Mouse (Mus musculus): ENCODE measurements at regions not wholly inside any gene's neighbourhood (a gene's known extent, or its start where the extent isn't known, plus 50 kb on each side); places are given as distances from the start of the nearest gene placed in this dataset.

DNA sequence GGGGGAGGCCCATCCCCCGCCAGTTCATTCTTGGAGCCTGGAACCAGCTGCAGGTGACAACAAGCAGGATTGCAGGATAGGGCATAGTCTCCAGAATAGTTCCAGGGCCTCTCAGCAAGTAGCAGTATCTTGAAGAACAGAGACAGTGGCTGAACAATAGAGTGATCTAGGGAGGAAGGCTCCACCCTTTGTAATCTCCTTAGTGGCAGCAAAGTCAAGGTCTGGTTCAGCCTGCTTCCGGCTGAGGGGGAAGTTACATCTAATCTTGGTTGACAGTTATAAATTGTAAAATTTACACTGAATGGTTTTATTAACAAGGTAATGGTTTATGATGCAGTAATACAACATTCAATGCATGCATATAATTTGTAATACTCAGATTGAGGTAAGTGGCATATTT, 136.4 kb downstream of the Rab10 start:
- no peak for TF ChIP-seq POLR2A (IDR thresholded peaks at IDR 0.05; ENCODE audit: low read depth, low read length)
- TF ChIP-seq EP300 (IDR thresholded peaks at IDR 0.05; ENCODE audit: low read length), result no peak
- TF ChIP-seq CTCF (conservative IDR thresholded peaks at IDR 0.05 in 1 of 2, IDR thresholded peaks at IDR 0.05 in 1 of 2; ENCODE audit: low read depth in 2 of 2, low read length in 2 of 2), result no peak
- TF ChIP-seq SIN3A (IDR thresholded peaks at IDR 0.05; ENCODE audit: low read length), result no peak
- no peak for TF ChIP-seq IRF4 (IDR thresholded peaks at IDR 0.05; ENCODE audit: low read depth, low read length)
- TF ChIP-seq RAD21 (IDR thresholded peaks at IDR 0.05; ENCODE audit: low read depth, low read length), result no peak
- TF ChIP-seq SMC3 (IDR thresholded peaks at IDR 0.05; ENCODE audit: low read depth, low read length), result no peak
- TF ChIP-seq TCF12 (IDR thresholded peaks at IDR 0.05; ENCODE audit: low read depth, low read length), result no peak
- no peak for TF ChIP-seq PAX5 (IDR thresholded peaks at IDR 0.05; ENCODE audit: low read length)
- TF ChIP-seq CHD1 (IDR thresholded peaks at IDR 0.05; ENCODE audit: low read depth, low read length), result no peak

All from CH12.LX (cell line).